Mouse (Mus musculus) olfactory bulb, adult 2 months (tissue): ENCODE data around the gene Cnpy1.

ENCODE experiments used
- CTCF ChIP-seq: fragments of 200-500 bp; IDR thresholded peaks from 2 replicates; pipeline ENCODE4 v1.5.1; 2012; ENCODE audit warnings: low read depth, mild to moderate bottlenecking, low read length, moderate library complexity; ENCODE audit not compliant: insufficient read depth
- POLR2A ChIP-seq: fragments of 200-500 bp; IDR thresholded peaks from 2 replicates; pipeline ENCODE4 v1.6.1; 2012; ENCODE audit warnings: mild to moderate bottlenecking, low read depth, low read length, moderate library complexity; ENCODE audit not compliant: insufficient read depth

- TF ChIP-seq CTCF (no peak), POLR2A (no peak)
Observed at GRCm38 (mm10) chr5:28291118-28291850, 45.7 kb upstream of the Cnpy1 start.
